ENCODE assay signal across 8 mouse cellular contexts in the genomic region with DNA sequence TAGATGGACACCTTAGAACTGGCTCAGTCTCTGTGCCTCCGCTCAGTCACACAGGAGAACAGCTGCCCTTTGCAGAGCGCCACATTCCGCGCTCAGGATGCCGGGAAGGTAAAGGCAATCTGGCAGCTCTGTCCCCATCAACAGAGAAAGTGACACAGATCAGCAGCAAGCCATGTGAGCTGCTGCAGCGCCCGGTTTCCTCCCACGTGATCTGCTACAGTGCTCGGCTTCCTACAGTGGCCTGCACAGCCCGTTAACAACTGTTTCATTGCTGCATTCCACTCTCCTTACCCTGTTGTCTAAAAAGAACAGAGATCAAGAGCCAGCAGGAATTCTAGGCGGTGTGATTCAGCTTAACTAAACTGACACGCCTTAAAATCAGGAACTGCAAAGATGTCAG. TPM values are rescaled to one million over a fixed set of nuclear protein-coding genes. Genes with fewer than 3 reads are reported as not detected.
A peak's percentile ranks its signal among the peaks of the same experiment; 100 is the strongest.
DNase-seq lines count a peak whose midpoint lies in the region; ATAC-seq lines count a peak whose summit lies in the region.
"Had no signal": no experiment of that assay in that cellular context is flagged by ENCODE, and none has a peak within 500 bp of the region (broad histone marks: within the 10 kb centered on the region; RNA-seq: fewer than 3 reads in every experiment).

No protein-coding gene starts in this region.

- H3K27ac ChIP-seq in kidney, embryonic 14.5 days (ENCODE audit: low read depth, low read length): no peak overlapping the region
- no peak overlapping the region for H3K27ac ChIP-seq in kidney, embryonic 16.5 days (ENCODE audit: low read length)
- H3K27ac ChIP-seq: macrophage had no signal

- peak; percentile 28 for DNase-seq in NIH3T3 (ENCODE audit: low read depth)
- DNase-seq in brain, adult 2 months (ENCODE audit: low read depth, low spot score): peak; percentile 69
- DNase-seq in kidney, postnatal 4 days: peak; percentile 39 to 53
- no peak for DNase-seq in gastrocnemius, postnatal 4 days (ENCODE audit: low spot score in 2 of 2)

- H3K4me3 ChIP-seq in kidney, embryonic 14.5 days (ENCODE audit: low read length): no peak overlapping the region
- H3K4me3 ChIP-seq in kidney, embryonic 16.5 days (ENCODE audit: low read length): no peak overlapping the region

- no peak overlapping the region for H3K9ac ChIP-seq in kidney, embryonic 14.5 days (ENCODE audit: low read depth, low read length)
- H3K9ac ChIP-seq in kidney, embryonic 16.5 days (replicated peaks; ENCODE audit: low read length): no peak overlapping the region

- H3K9me3 ChIP-seq in kidney, embryonic 14.5 days (ENCODE audit: control insufficient read depth, low read length): no peaks in the 10 kb centered on the region
- no peaks in the 10 kb centered on the region for H3K9me3 ChIP-seq in kidney, embryonic 16.5 days (ENCODE audit: low read length)

- no peak overlapping the region for H3K4me2 ChIP-seq in kidney, embryonic 14.5 days (replicated peaks; ENCODE audit: low read depth, low read length)
- H3K4me2 ChIP-seq in kidney, embryonic 16.5 days (replicated peaks; ENCODE audit: low read depth, low read length): no peak overlapping the region

- 0 out of 2 replicates have a peak, but pooled peaks have one; percentile 62 for ATAC-seq in kidney, embryonic 14.5 days (ENCODE audit: low FRiP score, low TSS enrichment)
- no peak for ATAC-seq in kidney, embryonic 16.5 days (ENCODE audit: low FRiP score, low TSS enrichment)
- no peak for ATAC-seq in activated CD4-positive, CD25-positive, alpha-beta regulatory T cell, adult 4 months

- no peaks in the 10 kb centered on the region for H3K27me3 ChIP-seq in kidney, embryonic 14.5 days (ENCODE audit: control insufficient read depth, insufficient read depth, low read length)
- no peaks in the 10 kb centered on the region for H3K27me3 ChIP-seq in kidney, embryonic 16.5 days (ENCODE audit: insufficient read depth, low read length)

- WGBS in kidney, embryonic 14.5 days: 52% methylated on average over 12 of the region's 12 CpGs
- 53% methylated on average over 12 of the region's 12 CpGs for WGBS in kidney, embryonic 16.5 days

- no peaks in the 10 kb centered on the region for H3K36me3 ChIP-seq in kidney, embryonic 14.5 days (ENCODE audit: control insufficient read depth, insufficient read depth, low read length)
- no peaks in the 10 kb centered on the region for H3K36me3 ChIP-seq in kidney, embryonic 16.5 days (ENCODE audit: insufficient read depth, low read length)

- no peaks in the 10 kb centered on the region for H3K4me1 ChIP-seq in kidney, embryonic 14.5 days (ENCODE audit: control insufficient read depth, insufficient read depth, low read length)
- H3K4me1 ChIP-seq in kidney, embryonic 16.5 days (ENCODE audit: insufficient read depth, low read length): no peaks in the 10 kb centered on the region

RNA-seq across cellular contexts. Expression of gene Sypl, which starts 36.0 kb away (rescaled TPM):
- polyA plus RNA-seq in kidney, embryonic 14.5 days (2014; fragmentation: Nextera tagmentation; extraction: Ambion mirVana): 104 and 135 TPM in 2 replicates
- polyA plus RNA-seq in kidney, embryonic 16.5 days (2015; fragmentation: Nextera tagmentation; extraction: Ambion mirVana): 142 and 145 TPM in 2 replicates
- polyA plus RNA-seq in activated CD4-positive, CD25-positive, alpha-beta regulatory T cell, adult 4 months (2017; shearing (Covaris generic)): 100 to 1,000 TPM; 102 TPM
- 100 to 1,000 TPM; 109 to 112 TPM for total RNA-seq in gastrocnemius, postnatal 4 days (2021)

Comparison
In these comparisons a context has a peak if more than half of its experiments do, and no peak if none do; other contexts are left out.
1. DNase-seq: peak in NIH3T3 (single experiment), brain, adult 2 months (single experiment) and kidney, postnatal 4 days (2 of 2); none in gastrocnemius, postnatal 4 days (0 of 2).